Mouse (Mus musculus): ENCODE results near the gene Amigo2. TPM values are rescaled to one million over a fixed set of nuclear protein-coding genes. Genes with fewer than 3 reads are reported as not detected.

Amigo2 gene
- total RNA-seq, 2 experiments from 2014 or later = 5.1 to 6.8 TPM

DNA sequence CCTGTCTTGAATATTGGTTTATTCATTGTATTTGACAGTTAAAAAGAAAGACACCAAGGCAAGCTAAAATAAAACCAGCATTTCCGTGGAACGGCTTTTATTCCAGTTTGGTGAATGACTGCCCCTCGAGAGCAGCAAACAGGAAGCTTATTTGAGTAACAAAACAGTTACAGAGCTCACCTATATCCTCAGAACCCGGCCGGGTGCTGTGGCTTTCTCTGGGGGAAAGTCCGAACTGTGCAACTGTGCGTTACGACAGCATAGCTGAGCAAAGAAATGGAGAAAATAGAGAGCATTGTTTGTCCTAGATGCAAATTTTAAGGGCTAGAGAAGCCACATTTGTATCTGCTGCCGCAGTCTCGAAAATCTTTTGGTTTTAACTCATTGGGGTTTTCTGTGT is 41.3 kb downstream of the Amigo2 start:
- Histone ChIP-seq H3K27ac (no peak overlapping the region), H3K4me3 (no peak overlapping the region)
- no peak for TF ChIP-seq CTCF (IDR thresholded peaks at IDR 0.05)
- DNase-seq (ENCODE audit: extremely low spot score in 1 of 2, low spot score in 2 of 2) = no peak
- intact Hi-C loops (cut with DNase I) = no loop called here

DNA sequence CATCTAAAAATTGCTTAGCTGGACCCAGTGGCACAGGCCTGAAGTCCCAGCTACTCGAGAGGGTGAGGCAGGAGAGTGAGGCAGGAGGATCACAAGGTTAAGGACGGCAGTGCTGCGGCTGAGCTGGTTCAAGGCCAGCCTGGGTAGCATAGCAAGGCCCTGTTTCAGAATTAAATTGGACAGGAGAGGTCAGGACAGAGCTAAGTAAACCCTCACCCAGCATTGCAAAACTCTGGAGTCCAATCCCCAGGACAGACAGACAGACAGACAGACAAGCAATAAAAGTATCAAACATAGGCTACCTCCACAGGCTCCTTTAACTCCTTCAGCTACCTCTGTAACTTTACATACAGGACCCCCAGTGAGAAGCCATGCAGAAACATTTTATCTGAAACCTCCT is 42.2 kb downstream of the Amigo2 start:
- TF ChIP-seq CTCF (IDR thresholded peaks at IDR 0.05) = no peak
- intact Hi-C loops (cut with DNase I) = no loop called here

DNA sequence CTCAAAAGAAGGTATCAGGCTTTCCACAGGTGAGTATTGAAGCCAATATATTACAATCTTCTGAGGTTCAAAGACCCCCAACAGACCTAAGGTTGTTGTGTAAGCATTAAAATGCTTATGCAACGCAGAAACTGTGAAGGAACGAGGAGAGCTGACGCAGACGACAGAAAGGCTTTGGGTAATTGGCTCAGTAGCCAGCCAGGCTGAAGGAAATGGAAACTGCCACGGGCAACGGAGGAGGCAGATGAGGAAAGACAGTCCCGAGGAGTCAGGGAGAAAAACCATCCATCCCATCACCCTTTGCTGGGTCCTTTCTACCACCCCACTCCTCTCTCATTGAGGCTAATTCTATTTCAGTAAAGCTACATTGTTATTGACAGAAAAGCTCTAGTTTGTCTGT is 50.4 kb downstream of the Amigo2 start:
- intact Hi-C loops (cut with DNase I) = loop anchor here (10.0 kb wide), 1 partner anchor 408 kb away; no protein-coding TSS in a partner anchor
- no peak overlapping the region for H3K4me3 ChIP-seq
- no peak for DNase-seq (ENCODE audit: extremely low spot score in 1 of 2, low spot score in 2 of 2)
- H3K27ac ChIP-seq = no peak overlapping the region
- no peak for TF ChIP-seq CTCF (IDR thresholded peaks at IDR 0.05)

More for the DNA sequence above, 42.2 kb downstream of the Amigo2 start:
- Histone ChIP-seq H3K4me3 (no peak overlapping the region), H3K27ac (no peak overlapping the region)
- no peak for DNase-seq (ENCODE audit: extremely low spot score in 1 of 2, low spot score in 2 of 2)

DNA sequence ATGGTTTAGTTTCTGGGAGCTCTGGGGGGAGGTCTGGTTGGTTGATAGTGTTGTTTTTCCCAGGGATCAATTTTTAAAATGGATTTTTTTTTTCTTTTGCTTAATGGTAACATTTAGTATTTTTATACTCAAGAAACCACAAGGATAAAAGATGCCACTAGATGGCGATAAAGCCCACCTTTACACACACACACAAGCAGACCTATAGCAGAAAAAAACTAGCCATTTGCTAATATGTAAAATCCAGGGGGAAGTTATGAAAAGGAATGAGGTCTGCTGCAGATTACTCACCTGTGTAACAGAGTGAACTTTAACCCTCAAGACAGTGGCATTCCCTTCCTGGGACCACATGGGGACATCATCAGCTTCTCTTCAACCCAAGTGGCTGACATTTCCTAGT is 51.5 kb downstream of the Amigo2 start:
- intact Hi-C loops (cut with DNase I) = loop anchor here (1.0 to 10.0 kb wide), 4 partner anchors 40 to 469 kb away; no protein-coding TSS in a partner anchor
- Histone ChIP-seq H3K27ac (no peak overlapping the region), H3K4me3 (no peak overlapping the region)
- DNase-seq (ENCODE audit: extremely low spot score in 1 of 2, low spot score in 2 of 2) = peak in 1 of 2 experiments; percentile 24
- TF ChIP-seq CTCF (IDR thresholded peaks at IDR 0.05) = peak; percentile 73

Other genes starting within 250 kb of the Amigo2 start
- 1 to 10 TPM in 1 of 2 experiments, under 1 TPM in 1; 0.87 to 1.2 TPM for gene Slc38a4, start 191.3 kb downstream of the Amigo2 start, total RNA-seq (2021)
- 1 to 10 TPM; 6.3 TPM for gene Pced1b, start 180 bp downstream of the Amigo2 start, total RNA-seq (2021)

Data from left cerebral cortex, adult 2 months (tissue).